Mouse (Mus musculus) neural tube, embryonic 11.5 days (tissue): ENCODE measurements at regions not wholly inside any gene's neighbourhood (a gene's known extent, or its start where the extent isn't known, plus 50 kb on each side); places are given as distances from the start of the nearest gene placed in this dataset.

ENCODE experiments used
- ATAC-seq: fragments of 200-750 bp; cut with Nextera tagmentation; 2 replicates; pipeline ENCODE4 v1.8.0; 2017; ENCODE audit warnings: moderate number of reproducible peaks, mild to moderate bottlenecking, moderate TSS enrichment, moderate library complexity; ENCODE audit not compliant: insufficient read depth, low FRiP score, low TSS enrichment
- DNase-seq: peaks from one replicate; pipeline ENCODE4 v3.0.0-alpha.2; 2015; ENCODE audit warnings: low spot score
- H3K27ac ChIP-seq: fragments of 300-500 bp; sonication (generic); 2 replicates; pipeline ENCODE4 v1.5.1; 2014; ENCODE audit warnings: low read depth, mild to moderate bottlenecking, low read length
- H3K27me3 ChIP-seq: fragments of 300-500 bp; sonication (generic); 2 replicates; pipeline ENCODE4 v1.6.1; 2014; ENCODE audit warnings: mild to moderate bottlenecking, low read length, mixed read lengths; ENCODE audit not compliant: control insufficient read depth, insufficient read depth
- H3K36me3 ChIP-seq: fragments of 300-500 bp; sonication (generic); 2 replicates; pipeline ENCODE4 v1.6.1; 2014; ENCODE audit warnings: mild to moderate bottlenecking, low read length, moderate library complexity, mixed read lengths; ENCODE audit not compliant: control insufficient read depth, insufficient read depth
- H3K4me1 ChIP-seq: fragments of 300-500 bp; sonication (generic); 2 replicates; pipeline ENCODE4 v1.6.1; 2014; ENCODE audit warnings: low read length, mixed read lengths; ENCODE audit not compliant: control insufficient read depth, insufficient read depth
- H3K4me2 ChIP-seq: fragments of 300-500 bp; sonication (generic); 2 replicates; pipeline ENCODE4 v1.6.1; 2014; ENCODE audit warnings: low read depth, mild to moderate bottlenecking, moderate library complexity
- H3K4me3 ChIP-seq: fragments of 300-500 bp; sonication (generic); 2 replicates; pipeline ENCODE4 v1.5.1; 2014; ENCODE audit warnings: low read depth, low read length
- H3K9ac ChIP-seq: fragments of 300-500 bp; sonication (generic); 2 replicates; pipeline ENCODE4 v1.6.1; 2014; ENCODE audit warnings: mild to moderate bottlenecking, low read length
- H3K9me3 ChIP-seq: fragments of 300-500 bp; sonication (generic); 2 replicates; pipeline ENCODE4 v1.6.1; 2016; ENCODE audit warnings: low read length; ENCODE audit not compliant: control insufficient read depth
- WGBS: fragments of 180-500 bp; shearing (Covaris S2); extraction: QIAGEN DNeasy Blood & Tissue Kit; methylation state at CpG from one replicate; pipeline ENCODE4 v1.1.7; 2014; 5-methylcytosine and 5-hydroxymethylcytosine counted together

DNA sequence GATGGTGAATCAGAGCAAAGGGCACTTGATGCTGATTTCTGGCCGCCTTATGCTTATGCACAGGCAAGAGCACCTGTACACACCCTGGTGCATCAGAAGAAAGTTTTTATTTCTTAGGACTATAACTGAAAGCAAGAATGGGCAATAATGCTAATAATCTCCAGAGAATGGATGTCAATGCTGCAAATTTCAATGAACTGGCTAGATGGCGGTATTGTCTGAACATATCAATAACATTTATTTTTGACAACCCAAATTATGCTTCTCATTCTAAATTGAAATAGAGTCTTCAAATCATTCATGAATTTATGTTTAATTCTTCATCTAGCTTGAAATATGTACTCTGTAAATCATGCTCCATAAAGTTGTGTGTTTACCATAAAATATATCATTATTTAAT lies 399.0 kb downstream of the Flrt2 start:
- H3K4me3 ChIP-seq: no peak overlapping the region
- 100% methylated on average over 2 of the region's 2 CpGs for WGBS
- H3K9ac ChIP-seq: no peak overlapping the region
- no peaks in the 10 kb centered on the region for H3K9me3 ChIP-seq
- no peaks in the 10 kb centered on the region for H3K27me3 ChIP-seq
- no peaks in the 10 kb centered on the region for H3K4me1 ChIP-seq
- ATAC-seq (no peak), DNase-seq (no peak)
- H3K36me3 ChIP-seq: no peaks in the 10 kb centered on the region
- no peak overlapping the region for H3K27ac ChIP-seq
- no peak overlapping the region for H3K4me2 ChIP-seq

DNA sequence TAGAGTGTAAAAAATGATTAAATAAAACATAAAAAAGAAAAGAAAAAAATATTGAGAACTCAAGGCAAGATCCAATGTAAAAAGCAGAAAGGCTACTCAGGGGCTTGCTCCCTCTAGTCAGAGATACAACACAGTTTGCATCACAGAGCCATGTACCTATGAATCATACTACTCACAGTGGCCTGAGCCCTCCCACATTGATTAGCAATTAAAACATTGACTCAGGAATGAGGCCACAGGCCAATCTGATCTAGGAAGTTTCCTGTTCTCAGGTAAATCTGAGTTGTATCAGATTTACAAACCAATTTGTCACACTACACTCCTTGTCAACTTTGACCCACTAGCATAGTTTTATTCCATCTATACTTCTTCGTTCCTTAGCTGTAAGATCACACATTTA lies 414.2 kb downstream of the Flrt2 start:
- Histone ChIP-seq H3K9me3 (no peaks in the 10 kb centered on the region), H3K4me3 (no peak overlapping the region), H3K27ac (no peak overlapping the region), H3K4me2 (no peak overlapping the region), H3K4me1 (no peaks in the 10 kb centered on the region), H3K36me3 (no peaks in the 10 kb centered on the region), H3K9ac (no peak overlapping the region), H3K27me3 (no peaks in the 10 kb centered on the region)
- DNase-seq (no peak), ATAC-seq (no peak)
- WGBS: 88% methylated on average over 1 of the region's 1 CpGs

DNA sequence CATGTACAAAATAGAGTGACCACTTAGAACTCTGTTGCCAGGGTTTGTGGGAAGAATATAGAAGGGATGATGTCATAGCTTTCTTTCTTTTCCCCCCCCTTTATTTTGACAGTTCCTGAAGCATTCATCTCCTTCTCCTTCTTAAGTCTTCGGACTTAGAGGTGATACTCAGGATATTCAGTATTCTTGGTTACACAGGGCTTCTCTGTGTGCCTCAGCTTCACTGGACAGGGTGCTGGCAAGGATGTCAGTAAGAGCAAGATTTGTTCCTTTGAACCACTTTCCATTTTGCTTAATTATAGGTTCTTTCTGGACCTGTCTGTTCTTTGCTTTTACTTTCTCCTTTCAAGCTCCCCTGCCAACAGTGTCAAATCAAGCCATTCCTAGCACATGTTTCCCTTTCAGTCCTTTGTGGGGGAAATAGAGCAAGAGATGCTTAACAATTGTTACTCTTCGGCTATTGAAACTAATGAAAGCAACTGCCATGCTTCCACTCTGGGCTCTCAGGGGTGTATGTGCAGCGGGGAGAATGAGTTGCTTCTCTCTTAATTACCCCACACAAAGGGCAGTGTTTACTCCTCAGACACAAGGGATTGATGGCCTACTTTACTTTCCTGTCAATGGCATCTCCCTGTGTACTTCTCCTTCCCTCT lies 422.8 kb downstream of the Flrt2 start:
- no peak overlapping the region for H3K9ac ChIP-seq
- no peak for DNase-seq
- H3K4me2 ChIP-seq: no peak overlapping the region
- H3K9me3 ChIP-seq: no peaks in the 10 kb centered on the region
- no peak overlapping the region for H3K4me3 ChIP-seq
- no peaks in the 10 kb centered on the region for H3K27me3 ChIP-seq
- no peaks in the 10 kb centered on the region for H3K36me3 ChIP-seq
- no peaks in the 10 kb centered on the region for H3K4me1 ChIP-seq
- WGBS: 42% methylated on average over 3 of the region's 3 CpGs
- peak; percentile 76 for ATAC-seq
- no peak overlapping the region for H3K27ac ChIP-seq

DNA sequence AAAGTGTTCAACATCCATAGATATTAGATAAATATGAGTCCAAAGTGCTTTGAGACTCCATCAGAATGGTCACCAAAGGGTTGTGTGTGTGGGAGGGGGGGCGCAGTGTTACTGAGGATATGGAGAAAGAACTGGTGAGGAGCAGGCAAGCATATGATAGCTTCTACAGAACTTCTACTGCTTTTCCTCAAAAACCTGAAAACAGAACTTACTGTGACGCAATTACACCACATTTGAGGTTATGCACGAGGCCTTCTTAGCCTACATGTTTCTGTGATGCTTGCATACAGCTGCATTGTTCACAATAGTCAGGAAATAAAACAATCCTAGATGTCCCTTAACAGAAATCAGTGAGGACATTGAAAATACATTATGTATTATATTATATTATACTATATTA lies 425.5 kb downstream of the Flrt2 start:
- Histone ChIP-seq H3K4me1 (no peaks in the 10 kb centered on the region), H3K4me2 (no peak overlapping the region), H3K9me3 (no peaks in the 10 kb centered on the region), H3K9ac (no peak overlapping the region), H3K27me3 (no peaks in the 10 kb centered on the region), H3K27ac (no peak overlapping the region), H3K4me3 (no peak overlapping the region), H3K36me3 (no peaks in the 10 kb centered on the region)
- DNase-seq (no peak), ATAC-seq (no peak)
- 88% methylated on average over 3 of the region's 3 CpGs for WGBS

DNA sequence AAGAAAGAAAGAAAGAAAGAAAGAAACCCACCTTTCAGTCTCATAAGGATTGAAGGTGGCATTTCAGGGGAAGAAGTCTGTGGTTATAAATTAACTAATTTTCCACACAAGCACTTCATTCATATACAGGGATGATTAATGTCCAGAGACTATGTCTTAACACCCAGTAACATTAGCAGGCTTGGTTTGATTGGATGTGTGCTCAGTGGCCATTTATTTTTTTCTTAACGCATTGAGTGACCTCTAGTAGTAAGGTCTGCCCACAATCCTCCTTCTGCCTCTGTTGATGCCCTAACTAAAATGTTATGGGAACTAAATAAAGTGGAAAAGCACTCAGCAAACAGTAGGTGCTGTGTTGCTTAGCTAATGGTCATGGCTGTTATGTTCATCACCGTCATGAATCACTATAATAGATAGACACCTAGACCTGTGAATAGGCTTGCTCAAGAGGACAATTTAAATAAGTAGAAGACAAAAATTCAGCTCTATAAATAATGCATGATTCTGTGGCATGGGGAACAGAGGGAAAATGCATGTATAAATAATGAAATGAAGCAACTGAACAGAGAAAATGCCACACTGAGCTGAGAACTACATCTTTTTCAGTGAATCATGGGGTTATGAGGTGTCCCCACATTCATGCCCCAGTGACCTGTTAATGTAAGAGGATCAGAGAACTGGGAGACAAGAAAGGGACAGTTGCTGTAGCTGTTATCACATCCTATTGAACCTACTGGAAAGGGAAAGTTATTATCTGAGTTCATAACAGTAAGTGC lies 432.3 kb downstream of the Flrt2 start:
- no peak overlapping the region for H3K4me3 ChIP-seq
- H3K27ac ChIP-seq: no peak overlapping the region
- no peak overlapping the region for H3K4me2 ChIP-seq
- no peak overlapping the region for H3K9ac ChIP-seq
- peak; percentile 79 for ATAC-seq
- H3K9me3 ChIP-seq: no peaks in the 10 kb centered on the region
- 41% methylated on average over 2 of the region's 2 CpGs for WGBS
- H3K27me3 ChIP-seq: no peaks in the 10 kb centered on the region
- no peaks in the 10 kb centered on the region for H3K4me1 ChIP-seq
- DNase-seq: peak; percentile 12
- no peaks in the 10 kb centered on the region for H3K36me3 ChIP-seq

DNA sequence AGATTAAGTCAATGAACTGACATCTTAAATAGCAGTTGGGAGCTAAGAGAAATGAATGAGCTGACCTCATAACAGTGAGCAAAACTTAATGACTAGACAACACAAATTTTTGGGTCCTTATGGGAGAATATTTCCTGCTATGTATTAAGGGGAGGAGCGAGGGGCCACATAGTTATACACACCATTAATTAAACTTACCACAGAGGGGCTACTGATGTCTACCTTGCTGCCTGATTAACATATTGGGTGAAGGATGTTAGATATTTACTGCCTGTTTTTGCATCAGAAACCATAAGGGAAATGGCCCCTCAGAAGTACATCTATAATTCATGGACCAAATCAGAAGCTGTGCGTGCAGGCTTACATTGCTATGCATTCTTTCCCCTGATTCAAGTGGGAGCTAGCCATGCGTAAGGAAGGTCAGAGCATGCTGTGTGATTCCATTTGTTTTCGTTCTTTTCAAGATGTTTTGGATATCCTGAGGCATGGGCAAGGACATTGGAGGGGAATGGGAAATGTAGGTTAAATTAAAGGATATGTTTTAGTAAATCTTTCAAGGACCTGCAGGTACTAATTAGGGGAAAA lies 437.9 kb downstream of the Flrt2 start:
- H3K27ac ChIP-seq: no peak overlapping the region
- peak; percentile 75 for ATAC-seq
- 0 out of 2 replicates have a peak, but pooled peaks cover 3% of the 10 kb centered on the region for H3K4me1 ChIP-seq
- no peak overlapping the region for H3K4me2 ChIP-seq
- H3K9me3 ChIP-seq: no peaks in the 10 kb centered on the region
- H3K9ac ChIP-seq: no peak overlapping the region
- H3K27me3 ChIP-seq: no peaks in the 10 kb centered on the region
- no peaks in the 10 kb centered on the region for H3K36me3 ChIP-seq
- WGBS: 28% methylated on average over 4 of the region's 4 CpGs
- DNase-seq: peak; percentile 56
- H3K4me3 ChIP-seq: no peak overlapping the region

DNA sequence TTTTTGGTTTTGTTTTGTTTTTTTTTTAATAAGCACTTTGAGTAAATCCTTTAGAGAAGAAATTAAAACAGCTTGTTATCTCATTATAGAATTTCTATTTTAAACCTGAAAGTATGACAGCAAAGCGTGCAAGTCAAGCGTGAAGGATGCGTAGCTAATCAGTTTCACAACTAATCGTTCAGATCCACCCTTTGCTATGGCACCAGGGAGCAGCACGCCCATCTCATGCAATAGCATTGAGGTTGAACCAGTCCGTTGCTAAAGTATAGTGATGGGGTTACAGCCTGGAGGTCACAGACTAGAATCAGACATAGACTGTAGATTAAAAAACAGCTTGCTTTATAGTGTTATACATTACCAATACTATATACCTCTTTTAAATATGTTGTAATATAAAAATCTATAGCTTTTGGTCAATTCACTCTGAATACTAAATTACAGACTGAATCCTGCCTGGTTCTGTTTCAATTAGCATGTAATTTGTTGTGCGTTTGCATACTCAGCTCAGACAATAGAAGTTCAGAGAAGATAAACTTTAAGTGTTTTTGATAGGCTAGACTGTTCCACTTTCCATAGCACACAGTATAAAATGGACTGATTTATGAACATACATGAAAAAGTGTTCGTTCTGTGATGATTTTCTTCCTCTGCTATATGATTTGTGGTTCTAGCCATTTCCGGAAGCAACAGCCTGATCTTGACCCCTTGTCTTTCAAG lies 438.9 kb downstream of the Flrt2 start:
- H3K4me3 ChIP-seq: no peak overlapping the region
- ATAC-seq (peak; percentile 86), DNase-seq (peak; percentile 51)
- H3K4me2 ChIP-seq: no peak overlapping the region
- H3K9ac ChIP-seq: no peak overlapping the region
- 0 out of 2 replicates have a peak, but pooled peaks cover 3% of the 10 kb centered on the region for H3K4me1 ChIP-seq
- H3K27ac ChIP-seq: no peak overlapping the region
- no peaks in the 10 kb centered on the region for H3K9me3 ChIP-seq
- no peaks in the 10 kb centered on the region for H3K36me3 ChIP-seq
- no peaks in the 10 kb centered on the region for H3K27me3 ChIP-seq
- WGBS: 44% methylated on average over 9 of the region's 9 CpGs

DNA sequence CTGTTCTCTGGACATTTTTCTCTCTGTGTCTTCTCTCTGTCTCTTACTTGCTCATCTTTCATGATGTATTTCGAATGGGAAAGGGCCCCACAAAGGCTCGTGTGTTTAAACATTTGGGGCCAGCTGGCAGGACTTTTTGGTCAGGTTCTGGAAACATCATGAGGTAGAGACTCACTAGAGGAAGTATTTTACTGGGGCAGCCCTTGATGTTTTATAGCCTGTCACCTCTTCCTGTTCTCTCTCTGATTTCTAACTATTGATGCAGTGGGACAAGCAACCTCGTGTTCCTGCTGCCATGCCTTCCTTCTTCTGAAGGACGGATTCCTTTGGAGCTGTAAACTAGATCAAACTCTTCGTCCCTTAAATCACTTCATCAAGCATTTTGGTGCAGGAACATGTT lies 442.1 kb downstream of the Flrt2 start:
- Histone ChIP-seq H3K4me2 (no peak overlapping the region), H3K9ac (no peak overlapping the region), H3K27me3 (no peaks in the 10 kb centered on the region), H3K9me3 (no peaks in the 10 kb centered on the region), H3K4me3 (no peak overlapping the region), H3K36me3 (no peaks in the 10 kb centered on the region), H3K4me1 (0 out of 2 replicates have a peak, but pooled peaks cover 3% of the 10 kb centered on the region), H3K27ac (no peak overlapping the region)
- no peak for ATAC-seq
- 44% methylated on average over 5 of the region's 5 CpGs for WGBS
- DNase-seq: no peak
